Mouse (Mus musculus): ENCODE measurements around the gene Tpst2.

GRCm38 (mm10) chr5:112316468-112316867 lies 40.0 kb downstream of the Tpst2 start:
- TF ChIP-seq GATA1 (IDR thresholded peaks at IDR 0.05; ENCODE audit: low read length) (no peak), TAL1 (IDR thresholded peaks at IDR 0.05; ENCODE audit: low read length) (no peak)

Data from erythroblast, embryonic 14.5 days (primary cell).